Mouse (Mus musculus) midbrain, embryonic 14.5 days (tissue): ENCODE results near the gene Nemf. TPM values are rescaled to one million over a fixed set of nuclear protein-coding genes. Genes with fewer than 3 reads are reported as not detected.
"Not testable (repeated sequence)": the region's sequence is repeated elsewhere in the genome, so short reads cannot be mapped to it uniquely, and the experiment has no call there.

Experiments
- ATAC-seq: fragments of 200-750 bp; cut with Nextera tagmentation; 2 replicates; pipeline ENCODE4 v1.8.0; 2017; ENCODE audit warnings: moderate number of reproducible peaks, moderate library complexity; ENCODE audit not compliant: low FRiP score, low TSS enrichment
- DNase-seq: peaks from one replicate; pipeline ENCODE4 v3.0.0-alpha.2; 2015
- H3K27ac ChIP-seq: fragments of 300-500 bp; sonication (generic); replicated peaks from 2 replicates; pipeline ENCODE4 v1.5.1; 2014; ENCODE audit warnings: mild to moderate bottlenecking, low read depth, low read length, moderate library complexity
- H3K27me3 ChIP-seq: fragments of 300-500 bp; sonication (generic); 2 replicates; pipeline ENCODE4 v1.6.1; 2014; ENCODE audit warnings: low read length, control low read depth, mixed read lengths; ENCODE audit not compliant: control insufficient read depth, insufficient read depth
- H3K36me3 ChIP-seq: fragments of 300-500 bp; sonication (generic); 2 replicates; pipeline ENCODE4 v1.6.1; 2014; ENCODE audit warnings: low read length, control low read depth; ENCODE audit not compliant: control insufficient read depth, insufficient read depth
- H3K4me1 ChIP-seq: fragments of 300-500 bp; sonication (generic); 2 replicates; pipeline ENCODE4 v1.6.1; 2014; ENCODE audit warnings: mild to moderate bottlenecking, antibody characterized with exemption, low read length, control low read depth; ENCODE audit not compliant: control insufficient read depth, insufficient read depth
- H3K4me2 ChIP-seq: fragments of 300-500 bp; sonication (generic); 2 replicates; pipeline ENCODE4 v1.6.1; 2014; ENCODE audit warnings: mild to moderate bottlenecking, low read length, moderate library complexity
- H3K4me3 ChIP-seq: fragments of 300-500 bp; sonication (generic); replicated peaks from 2 replicates; pipeline ENCODE4 v1.5.1; 2014; ENCODE audit warnings: low read depth, low read length
- H3K9ac ChIP-seq: fragments of 300-500 bp; sonication (generic); replicated peaks from 2 replicates; pipeline ENCODE4 v1.6.1; 2014; ENCODE audit warnings: mild to moderate bottlenecking, low read length, moderate library complexity
- H3K9me3 ChIP-seq: fragments of 300-500 bp; sonication (generic); 2 replicates; pipeline ENCODE4 v1.6.1; 2016; ENCODE audit warnings: low read length, control low read depth, mixed read lengths; ENCODE audit not compliant: control insufficient read depth
- WGBS: fragments of 180-500 bp; shearing (Covaris S2); extraction: QIAGEN DNeasy Blood & Tissue Kit; methylation state at CpG from one replicate; pipeline ENCODE4 v1.1.7; 2014; 5-methylcytosine and 5-hydroxymethylcytosine counted together
- polyA plus RNA-seq: library from polyadenylated mRNA; unstranded; fragments of >200 nt; fragmentation: Nextera tagmentation; extraction: Ambion mirVana; gene quantifications from 2 replicates; pipeline ENCODE4 v1.2.1, GENCODE M21; 2014

Gene Nemf
- polyA plus RNA-seq, 1 experiment from 2014 or later, result 87.1 TPM

GRCm38 (mm10) chr12:69366424-69366823 lies 9.5 kb upstream of the Nemf start:
- H3K9ac ChIP-seq, result no peak overlapping the region
- no peaks in the 10 kb centered on the region; the same call in 1 of the 2 replicates for H3K4me1 ChIP-seq
- H3K36me3 ChIP-seq, result no peaks in the 10 kb centered on the region
- H3K4me3 ChIP-seq, result no peak overlapping the region
- H3K27me3 ChIP-seq, result no peaks in the 10 kb centered on the region
- no peak for ATAC-seq
- peak; percentile 28 for DNase-seq
- H3K4me2 ChIP-seq, result no peak overlapping the region
- no peaks in the 10 kb centered on the region for H3K9me3 ChIP-seq
- no peak overlapping the region for H3K27ac ChIP-seq

DNA sequence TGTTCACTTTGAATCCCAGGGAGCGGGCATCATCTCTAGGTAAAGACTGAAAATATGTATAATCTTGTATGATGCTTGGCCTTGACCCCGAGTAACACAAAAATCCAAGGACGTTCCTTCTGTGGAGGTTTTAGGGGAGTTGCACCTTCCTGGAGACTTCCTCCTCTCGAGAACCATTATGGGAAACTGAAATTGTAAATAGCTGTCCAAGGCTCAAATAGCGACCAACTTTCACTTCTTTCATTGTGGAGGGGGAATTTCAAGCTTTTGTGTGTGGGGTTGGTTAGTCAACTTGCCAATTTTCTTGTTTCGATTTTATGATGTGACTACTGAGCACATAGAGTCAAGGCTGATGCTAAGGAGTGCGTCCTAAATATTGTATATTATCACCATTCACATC lies 8.8 kb upstream of the Nemf start:
- DNase-seq (no peak), ATAC-seq (no peak)
- no peak overlapping the region for H3K4me3 ChIP-seq
- H3K9me3 ChIP-seq, result no peaks in the 10 kb centered on the region
- H3K9ac ChIP-seq, result no peak overlapping the region
- H3K27ac ChIP-seq, result no peak overlapping the region
- no peaks in the 10 kb centered on the region; the same call in 1 of the 2 replicates for H3K4me1 ChIP-seq
- no peaks in the 10 kb centered on the region for H3K27me3 ChIP-seq
- no peaks in the 10 kb centered on the region for H3K36me3 ChIP-seq
- no peak overlapping the region for H3K4me2 ChIP-seq
- 86% methylated on average over 7 of the region's 7 CpGs for WGBS

DNA sequence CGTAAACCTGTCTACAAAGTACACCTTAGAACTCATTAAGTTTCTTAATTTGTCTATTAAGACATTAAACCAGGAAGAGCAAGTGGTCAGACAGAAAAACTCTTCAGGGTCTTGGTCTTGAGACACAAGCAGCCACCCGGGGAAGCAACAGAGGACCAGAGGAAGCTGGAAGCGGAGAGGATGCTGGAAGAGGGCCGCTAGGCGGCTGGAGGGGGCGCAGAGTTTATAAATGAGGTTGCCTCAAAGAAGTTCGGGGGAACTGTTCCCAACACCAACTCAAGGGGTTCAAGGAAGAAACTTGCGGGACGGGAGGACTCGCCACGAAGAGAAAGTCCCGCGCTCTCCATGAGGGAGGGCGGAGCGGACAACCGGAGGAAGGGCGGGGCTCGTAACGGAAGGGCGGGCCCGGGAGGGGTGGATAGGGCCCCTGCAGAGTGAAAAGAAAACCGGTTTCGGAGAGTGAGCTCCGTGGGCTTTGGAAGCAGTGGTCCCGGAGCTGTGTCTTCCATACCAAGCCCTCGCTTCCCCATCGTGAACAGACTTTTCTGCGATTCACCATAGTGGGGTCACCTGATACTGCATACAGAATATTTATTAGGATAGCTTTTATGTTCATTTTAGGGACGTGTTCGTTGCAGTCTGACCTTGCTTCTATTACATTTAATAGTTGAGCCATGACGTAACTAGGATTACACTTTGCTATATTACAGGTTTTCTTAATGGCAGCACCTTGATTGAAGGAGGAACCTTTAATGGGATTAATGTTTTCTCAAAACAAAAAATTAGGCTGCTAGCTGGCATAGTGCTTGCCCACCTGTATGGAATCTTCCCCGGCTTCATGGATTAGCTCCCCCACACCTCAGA lies 7.2 kb upstream of the Nemf start:
- no peaks in the 10 kb centered on the region; the same call in 1 of the 2 replicates for H3K4me1 ChIP-seq
- ATAC-seq (no peak), DNase-seq (peak; percentile 56)
- 6% methylated on average over 32 of the region's 32 CpGs for WGBS
- H3K27me3 ChIP-seq, result no peaks in the 10 kb centered on the region
- H3K9ac ChIP-seq, result peak overlapping the region; percentile 43; the same call in 1 of the 2 replicates
- no peaks in the 10 kb centered on the region for H3K9me3 ChIP-seq
- peak overlapping the region; percentile 32; the same call in 1 of the 2 replicates for H3K27ac ChIP-seq
- peak overlapping the region; percentile 42 for H3K4me3 ChIP-seq
- peak overlapping the region; percentile 74 for H3K4me2 ChIP-seq
- H3K36me3 ChIP-seq, result no peaks in the 10 kb centered on the region

DNA sequence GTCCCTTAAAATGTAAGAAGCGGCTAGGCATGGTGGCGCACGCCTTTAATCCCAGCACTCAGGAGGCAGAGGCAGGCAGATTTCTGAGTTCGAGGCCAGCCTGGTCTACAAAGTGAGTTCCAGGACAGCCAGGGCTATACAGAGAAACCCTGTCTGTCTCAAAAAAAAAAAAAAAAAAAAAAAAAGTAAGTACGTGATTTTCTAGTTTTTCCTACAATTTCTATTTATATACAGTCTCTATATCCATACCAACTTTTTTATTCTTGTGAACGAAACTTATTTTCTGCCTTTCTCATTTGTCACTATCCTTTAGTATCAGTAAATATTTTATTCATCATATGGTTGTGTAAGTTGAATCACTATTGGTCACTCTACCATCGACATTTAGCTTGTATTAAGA lies 6.1 kb upstream of the Nemf start:
- H3K27me3 ChIP-seq, H3K27ac ChIP-seq, H3K9ac ChIP-seq, H3K4me1 ChIP-seq, H3K9me3 ChIP-seq, DNase-seq, ATAC-seq, H3K36me3 ChIP-seq, H3K4me2 ChIP-seq, H3K4me3 ChIP-seq: not testable (repeated sequence)
- 96% methylated on average over 7 of the region's 7 CpGs for WGBS

DNA sequence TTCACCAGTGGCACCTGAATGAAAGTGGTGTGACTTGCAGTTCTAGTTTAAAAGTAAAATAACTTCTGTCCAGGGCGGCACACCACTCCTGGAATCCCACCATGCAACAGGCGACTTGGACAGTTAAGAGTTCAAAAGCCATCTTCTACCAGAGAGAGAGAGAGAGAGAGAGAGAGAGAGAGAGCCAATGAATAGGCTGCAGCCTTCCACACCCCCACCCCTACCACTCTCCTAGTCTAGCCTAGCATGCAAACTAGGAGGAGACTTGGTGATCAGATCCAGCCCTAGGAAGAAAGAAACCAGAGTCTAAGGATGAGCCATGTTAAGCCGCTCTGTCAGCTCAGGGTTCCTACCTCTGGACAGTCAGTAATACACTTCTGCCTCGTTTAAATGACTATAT lies 5.4 kb upstream of the Nemf start:
- 48% methylated on average over 4 of the region's 4 CpGs for WGBS
- H3K4me3 ChIP-seq, result no peak overlapping the region
- DNase-seq (no peak), ATAC-seq (no peak)
- no peaks in the 10 kb centered on the region for H3K36me3 ChIP-seq
- H3K9ac ChIP-seq, result no peak overlapping the region
- H3K9me3 ChIP-seq, result no peaks in the 10 kb centered on the region
- H3K27me3 ChIP-seq, result no peaks in the 10 kb centered on the region
- H3K4me2 ChIP-seq, result peak overlapping the region; percentile 62
- H3K27ac ChIP-seq, result no peak overlapping the region
- H3K4me1 ChIP-seq, result no peaks in the 10 kb centered on the region; the same call in 1 of the 2 replicates

- Histone ChIP-seq H3K4me3 (peak overlapping the region; percentile 48), H3K4me1 (no peaks in the 10 kb centered on the region; the same call in 1 of the 2 replicates), H3K4me2 (peak overlapping the region; percentile 62), H3K27ac (peak overlapping the region; percentile 85), H3K27me3 (no peaks in the 10 kb centered on the region), H3K9me3 (no peaks in the 10 kb centered on the region), H3K36me3 (no peaks in the 10 kb centered on the region), H3K9ac (peak overlapping the region; percentile 50)
- ATAC-seq (no peak), DNase-seq (no peak)
- WGBS, result 3% methylated on average over 10 of the region's 10 CpGs
Measured at GRCm38 (mm10) chr12:69361919-69362318, 5.0 kb upstream of the Nemf start.

DNA sequence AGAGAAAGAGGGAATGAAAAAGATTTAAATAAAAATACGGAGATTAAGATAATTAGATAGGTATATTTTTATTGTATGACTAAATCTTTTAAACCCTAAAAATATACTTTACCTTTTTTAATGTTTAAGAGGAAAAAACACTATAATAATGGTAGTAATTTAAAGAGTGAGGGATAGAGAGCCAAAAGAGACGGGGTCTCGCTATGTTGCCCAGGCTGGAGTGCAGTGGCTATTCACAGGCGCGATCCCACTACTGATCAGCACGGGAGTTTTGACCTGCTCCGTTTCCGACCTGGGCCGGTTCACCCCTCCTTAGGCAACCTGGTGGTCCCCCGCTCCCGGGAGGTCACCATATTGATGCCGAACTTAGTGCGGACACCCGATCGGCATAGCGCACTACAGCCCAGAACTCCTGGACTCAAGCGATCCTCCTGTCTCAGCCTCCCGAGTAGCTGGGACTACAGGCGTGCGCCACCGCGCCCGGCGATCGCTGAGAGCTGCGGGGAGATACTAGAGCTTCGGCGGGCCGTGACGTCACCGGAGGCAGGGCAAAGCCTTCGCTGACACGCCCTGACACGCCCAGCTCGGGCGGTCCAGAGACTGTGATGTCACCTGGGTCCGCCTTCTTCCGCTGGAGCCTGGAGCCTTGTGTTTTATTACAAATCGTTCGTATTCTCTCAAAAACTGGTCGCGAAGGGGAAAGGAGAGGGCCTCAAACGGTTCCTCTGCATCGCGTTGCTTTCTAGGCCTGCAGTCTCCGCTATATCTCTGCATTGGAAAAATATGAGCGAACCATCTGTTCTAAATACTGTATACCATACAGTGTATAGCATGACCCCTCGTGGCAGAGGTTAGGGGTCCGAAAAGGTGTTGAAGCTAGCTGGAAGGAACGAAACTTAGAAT lies 4.3 kb upstream of the Nemf start:
- under 1% methylated on average over 37 of the region's 50 CpGs for WGBS
- not testable (repeated sequence) for H3K36me3 ChIP-seq, H3K4me1 ChIP-seq, H3K27me3 ChIP-seq, H3K9me3 ChIP-seq
- Histone ChIP-seq H3K9ac (peak overlapping the region; percentile 50), H3K4me2 (peak overlapping the region; percentile 62), H3K27ac (peak overlapping the region; percentile 85), H3K4me3 (peak overlapping the region; percentile 48)
- DNase-seq (peak; percentile 98), ATAC-seq (peak; percentile 95)

- WGBS, result 19% methylated on average over 5 of the region's 5 CpGs
- H3K9me3 ChIP-seq, result no peaks in the 10 kb centered on the region
- H3K36me3 ChIP-seq, result no peaks in the 10 kb centered on the region
- H3K27ac ChIP-seq, result no peak overlapping the region
- no peak overlapping the region for H3K9ac ChIP-seq
- no peak for ATAC-seq
- no peak overlapping the region for H3K4me3 ChIP-seq
- no peaks in the 10 kb centered on the region; the same call in 1 of the 2 replicates for H3K4me1 ChIP-seq
- no peaks in the 10 kb centered on the region for H3K27me3 ChIP-seq
- H3K4me2 ChIP-seq, result no peak overlapping the region
- peak; percentile 81 for DNase-seq
Measured at GRCm38 (mm10) chr12:69360655-69360996, 3.7 kb upstream of the Nemf start.
